Mouse (Mus musculus) 3134 (cell line): Measurements from ENCODE around the gene Col4a6.

Source experiments
- DNase-seq: peaks from one replicate; pipeline ENCODE4 v3.0.0-alpha.2; 2011; ENCODE audit warnings: low spot score; ENCODE audit not compliant: insufficient read length; ENCODE audit errors: extremely low read depth

Col4a6 gene

DNA sequence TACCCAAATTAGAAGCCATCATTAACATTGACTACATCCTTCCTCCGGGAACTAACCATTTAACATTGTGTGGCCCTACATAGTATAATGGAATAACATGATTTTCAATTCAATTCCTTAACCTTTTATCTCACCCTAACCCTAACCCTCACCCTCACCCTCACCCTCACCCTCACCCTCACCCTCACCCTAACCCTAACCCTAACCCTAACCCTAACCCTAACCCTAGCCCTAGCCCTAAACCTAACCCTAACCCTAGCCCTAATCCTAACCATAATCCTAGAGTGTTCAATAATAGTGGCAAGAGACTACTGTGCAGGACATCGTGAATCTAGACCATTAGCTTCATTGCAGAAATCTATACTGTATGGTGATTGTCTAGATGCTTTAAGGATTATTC lies 197.5 kb downstream of the Col4a6 start:
- DNase-seq, result no peak

DNA sequence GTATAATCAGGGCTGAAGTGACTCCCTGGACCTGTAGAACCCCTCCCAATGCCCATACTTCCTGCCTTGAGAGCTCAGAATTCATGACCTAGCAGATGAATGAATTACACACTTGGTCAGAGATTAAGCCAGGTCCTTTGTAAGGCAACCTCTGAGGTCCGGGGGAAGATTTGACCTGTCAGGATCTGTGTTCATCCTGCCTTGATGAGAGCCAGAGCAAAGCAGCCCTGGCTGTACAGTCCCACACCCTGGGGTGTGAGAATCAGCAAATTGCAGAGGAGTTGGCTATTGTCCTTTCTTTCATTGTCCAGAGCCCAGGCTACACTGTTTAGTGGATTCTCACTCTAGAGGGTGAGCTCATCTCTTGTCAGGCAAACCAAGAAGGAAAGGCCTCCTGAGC lies 207.9 kb downstream of the Col4a6 start:
- no peak for DNase-seq

DNA sequence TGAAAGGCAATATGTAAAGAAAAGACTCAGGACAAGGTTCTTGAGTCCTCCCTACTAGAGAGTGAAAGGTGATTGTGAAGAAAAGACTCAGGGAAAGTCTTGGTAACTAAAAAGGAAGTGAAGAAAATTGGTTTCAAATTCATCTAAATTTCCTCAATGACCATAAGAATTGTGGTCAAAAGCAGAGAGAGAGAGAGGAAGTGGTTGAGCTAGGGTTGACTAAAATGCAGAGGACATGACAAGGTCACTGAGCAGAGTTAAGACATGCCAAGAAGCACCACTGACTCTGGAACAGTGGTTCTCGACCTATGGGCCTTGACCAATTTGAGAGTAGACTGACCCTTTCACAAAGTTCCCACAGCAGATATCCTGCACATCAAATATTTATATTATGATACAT lies 224.2 kb downstream of the Col4a6 start:
- no peak for DNase-seq

DNA sequence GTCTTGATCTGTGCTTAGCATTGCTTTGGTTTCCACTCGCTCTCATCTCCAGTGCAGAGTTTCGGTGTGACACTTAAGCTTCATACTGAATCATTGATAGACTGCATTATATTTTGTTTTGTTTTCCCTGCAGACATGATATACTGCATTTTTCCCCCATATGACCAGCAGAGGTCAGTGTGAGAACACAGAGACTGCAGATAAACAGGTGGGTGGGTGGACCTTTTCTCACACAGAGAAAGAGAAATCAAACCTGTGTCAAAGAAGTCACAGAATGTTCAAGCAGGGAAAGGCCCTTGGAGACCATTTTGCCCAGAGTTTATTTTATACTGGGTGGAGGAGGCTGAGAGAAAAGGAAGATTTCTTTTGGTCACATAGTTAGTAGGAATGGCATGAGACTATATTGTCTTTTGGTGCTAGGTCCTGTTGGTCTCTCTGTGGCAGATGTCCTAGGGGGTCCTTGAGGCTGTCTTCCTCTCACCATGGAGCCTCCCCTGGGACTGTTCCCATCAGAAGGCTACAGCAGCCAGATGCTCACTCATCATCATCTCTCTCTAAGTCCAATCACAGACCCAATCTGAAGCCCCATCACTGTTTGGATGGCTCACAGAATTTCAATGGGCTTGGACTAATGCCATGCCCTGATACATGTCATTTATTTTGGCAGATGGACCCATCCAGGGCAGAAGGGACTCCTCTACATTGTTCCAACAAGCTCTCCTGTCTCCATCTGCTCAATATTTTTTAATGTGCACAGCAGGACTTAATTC lies 237.1 kb downstream of the Col4a6 start:
- DNase-seq, result peak; percentile 11

DNA sequence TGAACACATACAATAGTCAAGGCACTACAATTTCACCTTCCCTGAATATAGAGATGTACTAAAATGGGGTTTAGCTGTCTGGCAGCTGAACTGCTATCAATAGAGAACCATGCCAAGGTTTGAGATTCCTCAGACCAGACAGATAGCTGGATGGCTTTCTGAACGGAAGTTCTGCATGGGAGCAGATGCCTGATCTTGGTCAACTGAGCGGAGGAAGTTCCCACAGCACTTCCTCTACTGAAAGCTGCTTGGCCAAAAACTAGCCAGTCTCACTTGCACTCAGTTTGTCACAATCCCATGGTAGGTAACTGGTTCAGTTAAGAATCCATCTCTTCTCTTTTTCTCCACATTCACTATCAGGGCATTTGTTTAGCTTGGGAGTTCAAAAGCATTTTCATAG lies 245.7 kb downstream of the Col4a6 start:
- DNase-seq, result no peak

DNA sequence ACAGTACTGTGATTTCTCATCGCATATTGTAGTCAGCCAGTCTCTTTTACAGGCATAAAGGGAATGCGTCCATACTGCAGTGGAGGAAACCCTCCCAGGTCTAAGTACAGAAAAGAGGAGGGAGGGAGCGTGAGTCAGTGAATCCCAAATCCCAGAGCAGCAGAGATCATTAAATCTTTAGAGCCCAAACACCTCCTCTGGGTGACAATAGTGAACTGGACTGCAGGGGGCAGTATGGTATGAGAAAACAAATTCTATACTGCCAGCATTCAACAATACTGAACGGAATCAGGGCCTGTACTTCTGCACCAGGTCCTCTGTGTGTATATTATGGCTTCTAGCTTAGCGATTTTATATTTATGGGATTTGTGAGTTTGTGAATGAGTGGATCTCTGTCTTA lies 261.1 kb downstream of the Col4a6 start:
- DNase-seq, result no peak

DNA sequence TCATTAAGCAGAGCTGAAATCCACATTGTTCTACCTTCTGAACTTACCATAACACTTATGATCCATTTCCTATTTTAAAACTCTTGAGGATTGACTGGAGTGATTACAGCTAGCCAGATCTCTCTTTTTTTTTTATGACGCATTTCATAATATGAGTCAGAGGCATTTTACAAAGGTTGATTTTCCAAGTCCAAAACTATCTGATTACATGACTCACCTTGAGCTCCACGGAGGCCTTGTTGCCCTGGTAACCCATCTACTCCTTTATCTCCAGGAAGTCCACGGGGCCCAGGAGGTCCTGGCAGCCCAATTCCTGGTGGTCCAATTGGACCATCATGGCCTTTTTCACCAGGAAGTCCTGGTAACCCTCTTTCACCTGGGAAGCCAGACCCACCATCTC lies 274.9 kb downstream of the Col4a6 start:
- DNase-seq, result no peak

DNA sequence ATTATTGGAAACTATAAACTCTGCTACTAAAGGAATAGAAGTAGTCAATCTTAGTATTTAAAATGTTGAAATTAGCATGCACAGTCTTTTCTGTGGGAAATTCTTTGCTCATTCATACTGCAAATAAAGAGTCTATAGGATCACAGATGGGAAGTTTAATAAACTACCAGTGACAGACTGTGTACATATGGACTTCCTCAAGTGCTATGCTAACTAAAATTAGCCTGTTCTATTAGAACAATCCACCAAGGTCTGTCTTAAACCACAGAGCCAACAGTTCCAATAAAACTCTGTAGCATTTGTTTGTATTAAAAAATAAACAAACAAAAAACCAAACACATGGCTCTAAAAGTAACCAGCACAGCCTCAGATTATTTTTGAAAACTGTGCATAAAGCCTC lies 278.8 kb downstream of the Col4a6 start:
- DNase-seq, result no peak

DNA sequence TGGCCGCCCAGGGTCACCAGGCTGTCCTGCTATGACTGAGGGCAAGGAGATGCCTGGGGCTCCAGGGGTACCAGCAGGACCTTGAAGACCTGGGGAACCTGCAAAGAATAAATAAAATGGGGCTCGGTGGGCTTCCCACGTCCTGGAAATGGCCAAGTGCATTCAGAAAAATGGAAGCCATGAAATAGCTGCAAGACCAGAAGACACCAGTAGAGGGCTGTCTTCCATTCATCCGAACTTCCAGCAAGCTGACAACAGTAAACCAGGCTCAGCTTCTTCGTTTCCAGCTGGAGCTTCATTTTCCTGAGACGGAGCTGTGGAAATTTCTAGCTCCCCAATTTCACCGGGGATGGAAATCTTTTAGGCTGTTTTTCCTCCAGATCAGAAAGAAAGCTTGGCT lies 298.5 kb downstream of the Col4a6 start:
- DNase-seq, result no peak

DNA sequence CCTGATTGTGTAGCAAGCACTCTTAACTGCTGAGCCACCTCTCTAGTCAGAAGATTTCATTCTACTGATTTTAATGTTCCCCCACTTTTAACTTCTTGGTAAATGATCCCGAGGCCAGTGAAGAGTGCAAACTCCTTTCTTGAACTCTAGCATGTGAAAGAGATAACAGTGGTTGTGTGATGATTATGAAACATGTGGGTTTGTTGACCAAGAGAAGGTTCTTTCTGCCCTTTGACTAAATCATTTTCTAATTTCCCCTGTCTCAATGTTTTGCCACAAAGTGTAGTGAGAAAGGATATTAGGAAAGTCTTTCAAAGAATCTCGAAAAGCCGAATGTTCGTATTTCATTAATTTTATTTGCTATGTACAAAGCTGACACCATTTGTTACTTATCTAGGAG lies 308.8 kb downstream of the Col4a6 start:
- no peak for DNase-seq

DNA sequence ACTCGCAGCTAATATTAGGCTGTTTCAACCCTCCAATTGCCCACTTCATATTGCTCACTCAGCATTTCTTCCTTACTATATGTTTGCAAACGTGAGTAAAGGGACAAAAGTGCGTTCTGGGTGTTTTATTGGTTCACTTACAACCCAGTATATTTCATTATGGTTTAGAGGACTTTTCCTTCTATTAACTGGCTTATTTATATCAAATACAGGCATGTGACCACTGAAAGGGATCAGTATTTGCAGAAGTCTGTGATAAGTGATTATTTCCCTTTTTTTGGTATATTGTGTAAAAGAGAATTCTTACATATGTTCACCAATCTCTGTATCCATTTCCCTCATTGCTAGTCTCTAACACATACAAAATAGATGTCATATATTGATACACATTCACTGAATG lies 313.5 kb downstream of the Col4a6 start:
- DNase-seq, result no peak

DNA sequence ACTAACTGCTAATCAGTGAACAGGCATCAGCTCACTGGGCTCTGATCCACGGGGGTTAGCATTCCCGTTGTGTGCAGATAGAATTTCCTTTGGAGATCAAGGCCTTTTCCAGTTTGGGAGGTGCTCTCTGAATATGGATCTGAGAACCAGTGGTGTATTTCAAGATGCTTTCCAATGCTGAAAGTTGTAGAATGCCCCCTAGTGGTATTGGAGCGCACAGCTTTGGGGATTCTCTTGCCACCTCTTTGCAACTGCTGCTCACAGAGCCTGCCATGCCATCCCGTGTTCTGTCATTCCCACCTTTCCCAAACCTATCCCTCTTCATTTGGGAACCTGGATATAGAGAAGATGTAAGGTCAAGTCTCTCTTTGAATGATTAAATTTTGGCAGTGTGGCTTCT lies 315.7 kb downstream of the Col4a6 start:
- DNase-seq, result no peak

DNA sequence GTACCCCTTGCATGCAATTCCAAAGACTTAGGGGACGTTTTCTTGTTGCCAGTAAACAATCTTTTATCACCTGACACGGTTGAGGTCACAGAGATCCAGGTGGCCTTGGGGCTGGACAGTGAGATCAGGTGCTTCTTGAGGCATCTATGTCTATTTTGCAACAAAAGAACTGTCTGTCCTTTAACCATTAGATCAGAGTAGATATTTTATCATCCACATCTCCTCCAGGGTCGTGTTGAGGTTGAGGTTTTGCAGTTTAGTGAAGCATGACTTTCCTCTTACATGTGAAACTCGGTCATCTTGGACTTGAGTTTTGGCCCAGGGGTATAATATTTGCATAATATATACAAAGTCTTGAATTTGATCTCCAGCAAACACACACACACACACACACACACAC lies 316.2 kb downstream of the Col4a6 start:
- DNase-seq, result no peak

DNA sequence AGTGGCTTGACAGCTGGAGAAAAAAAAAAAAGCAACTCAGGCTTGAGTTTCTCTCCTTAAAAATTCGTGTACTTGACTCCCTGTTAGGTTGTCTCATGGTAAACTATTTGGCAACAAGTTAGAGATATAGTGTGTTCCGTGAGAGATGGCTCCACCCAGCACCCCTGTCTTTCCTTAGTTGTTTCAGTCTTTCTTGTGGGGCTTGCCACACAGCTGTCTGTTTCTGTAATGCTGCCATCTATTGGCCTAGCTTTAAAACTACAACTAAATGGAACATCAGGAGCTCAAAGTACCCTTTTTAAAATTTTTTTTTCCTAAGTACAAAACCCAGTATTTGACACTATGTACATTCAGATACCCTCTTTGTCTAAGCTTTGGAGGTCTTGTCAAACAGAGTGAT lies 317.2 kb downstream of the Col4a6 start:
- no peak for DNase-seq

DNA sequence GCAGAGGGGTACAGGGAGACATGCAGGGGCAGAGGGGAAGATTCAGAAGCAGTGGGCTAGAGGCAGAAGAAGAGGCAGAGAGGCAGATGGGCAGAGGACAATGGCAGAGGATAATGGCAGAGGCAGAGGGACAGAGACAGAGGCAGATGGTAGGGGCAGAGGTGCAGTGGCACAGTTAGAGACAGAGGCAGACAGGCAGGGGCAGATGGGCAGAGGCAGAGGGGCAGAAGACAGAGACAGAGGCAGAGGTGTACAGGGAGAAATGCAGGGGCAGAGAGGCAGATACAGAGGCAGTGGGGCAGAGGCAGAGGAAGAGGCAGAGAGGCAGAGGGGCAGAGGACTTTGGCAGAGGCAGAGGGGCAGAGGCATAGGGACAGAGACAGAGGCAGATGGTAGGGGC lies 322.7 kb downstream of the Col4a6 start:
- DNase-seq, result no peak

DNA sequence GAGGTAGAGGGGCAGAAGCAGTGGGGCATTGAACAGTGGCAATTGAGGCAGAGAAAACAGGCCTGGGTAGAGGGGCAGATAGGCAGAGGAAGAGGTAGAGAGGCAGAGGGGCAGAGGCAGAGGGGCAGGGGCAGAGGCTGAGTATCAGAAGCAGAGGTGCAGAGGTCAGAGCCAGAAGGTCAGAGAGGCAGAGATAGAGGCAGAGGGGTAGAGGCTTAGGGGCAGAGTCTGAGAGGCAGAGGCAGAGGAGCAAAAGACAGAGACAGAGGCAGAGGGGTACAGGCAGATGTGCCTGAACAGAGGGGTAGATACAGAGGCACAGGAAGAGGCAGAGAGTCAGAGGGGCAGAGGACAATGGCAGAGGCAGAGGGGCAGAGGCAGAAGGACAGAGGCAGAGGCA lies 323.6 kb downstream of the Col4a6 start:
- DNase-seq, result no peak

DNA sequence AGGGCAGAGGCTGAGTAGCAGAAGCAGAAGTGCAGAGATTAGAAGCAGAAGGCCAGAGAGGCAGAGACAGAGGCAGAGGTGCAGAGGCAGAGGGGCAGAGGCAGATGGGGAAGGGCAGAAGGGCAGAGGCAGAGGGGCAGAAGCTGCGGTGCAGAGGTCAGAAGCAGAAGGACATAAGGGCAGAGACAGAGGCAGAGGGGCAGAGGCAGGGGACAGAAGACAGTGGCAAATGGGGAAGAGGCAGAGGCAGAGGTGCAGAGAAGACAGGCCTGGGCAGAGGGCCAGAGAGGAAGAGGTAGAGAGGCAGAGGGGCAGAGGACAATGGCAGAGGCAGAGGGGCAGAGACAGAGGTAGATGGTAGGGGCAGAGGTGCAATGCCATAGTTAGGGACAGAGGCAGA lies 324.2 kb downstream of the Col4a6 start:
- no peak for DNase-seq
